Mouse (Mus musculus): ENCODE results near the gene Srsf4. TPM values are rescaled to one million over a fixed set of nuclear protein-coding genes. Genes with fewer than 3 reads are reported as not detected.

Gene Srsf4
- total and polyA plus RNA-seq, 3 experiments = 14.5 to 105 (median 47.2) TPM

- H3K27ac ChIP-seq (ENCODE audit: insufficient read depth, low read depth) = no peak overlapping the region
- H3K79me2 ChIP-seq (replicated peaks; ENCODE audit: control insufficient read depth, extremely low read depth, insufficient read depth, poor library complexity, severe bottlenecking) = no peaks in the 10 kb centered on the region
- dilution Hi-C loops (cut with MboI; ENCODE audit: extremely low pct_ligation_motif_present, extremely low pct_unique_long_range_greater_than_20kb, low sequenced_read_pairs) (no loop called here), in situ Hi-C loops (cut with MboI; ENCODE audit: low pct_ligation_motif_present, low pct_unique_long_range_greater_than_20kb, low sequenced_read_pairs) (no loop called here)
- H3K9ac ChIP-seq (ENCODE audit: insufficient read depth, low read depth) = no peak overlapping the region
- no peaks in the 10 kb centered on the region for H3K27me3 ChIP-seq (replicated peaks)
- no peak overlapping the region for H3K4me2 ChIP-seq (ENCODE audit: insufficient read depth, low read depth, poor library complexity, severe bottlenecking)
- DNase-seq (ENCODE audit: extremely low read depth) = no peak
- H3K4me1 ChIP-seq (ENCODE audit: control insufficient read depth in 1 of 2, insufficient read depth in 2 of 2) = peaks cover 4 to 26% of the 10 kb centered on the region in 2 experiments; a peak in 3 of 4 replicates
- H3K9me3 ChIP-seq (replicated peaks; ENCODE audit: low read length) = peaks cover 5% of the 10 kb centered on the region
- H3K36me3 ChIP-seq (replicated peaks in 1 of 2; ENCODE audit: control insufficient read depth in 1 of 2, insufficient read depth in 1 of 2, low read length in 1 of 2) = peaks cover 0 to 3% of the 10 kb centered on the region in 2 experiments
- no peak for TF ChIP-seq PAX5 (IDR thresholded peaks at IDR 0.05; ENCODE audit: low read length)
- no peak for TF ChIP-seq CHD2 (IDR thresholded peaks at IDR 0.05; ENCODE audit: low read length)
- TF ChIP-seq KAT2A (IDR thresholded peaks at IDR 0.05; ENCODE audit: insufficient replicate concordance, low read length) = no peak
- no peak for TF ChIP-seq IRF4 (IDR thresholded peaks at IDR 0.05; ENCODE audit: low read depth, low read length)
- no peak for TF ChIP-seq CTCF (conservative IDR thresholded peaks at IDR 0.05 in 1 of 2, IDR thresholded peaks at IDR 0.05 in 1 of 2; ENCODE audit: low read depth in 2 of 2, low read length in 2 of 2)
- TF ChIP-seq ZNF384 (IDR thresholded peaks at IDR 0.05; ENCODE audit: low read depth, low read length) = no peak
- no peak for TF ChIP-seq NRF1 (IDR thresholded peaks at IDR 0.05; ENCODE audit: low read depth, low read length)
- no peak for TF ChIP-seq TBP (conservative IDR thresholded peaks at IDR 0.05; ENCODE audit: low read depth, low read length)
- no peak for TF ChIP-seq RAD21 (IDR thresholded peaks at IDR 0.05; ENCODE audit: low read depth, low read length)
- TF ChIP-seq SMC3 (IDR thresholded peaks at IDR 0.05; ENCODE audit: low read depth, low read length) = no peak
- no peak for TF ChIP-seq POLR2A (IDR thresholded peaks at IDR 0.05; ENCODE audit: low read depth, low read length)
- no peak for TF ChIP-seq JUN (IDR thresholded peaks at IDR 0.05; ENCODE audit: insufficient read depth, low read depth, low read length)
- H3K4me3 ChIP-seq (replicated peaks in 1 of 3; ENCODE audit: low read depth in 2 of 3, low read length in 2 of 3, poor library complexity in 1 of 3) = no peak overlapping the region
Measured at GRCm38 (mm10) chr4:131911521-131911920, 38.1 kb downstream of the Srsf4 start.

- DNase-seq (ENCODE audit: extremely low read depth) = no peak
- TF ChIP-seq TCF12 (IDR thresholded peaks at IDR 0.05; ENCODE audit: low read depth, low read length) = no peak
- TF ChIP-seq POLR2A (IDR thresholded peaks at IDR 0.05; ENCODE audit: low read depth, low read length) = no peak
- no peak for TF ChIP-seq KAT2A (IDR thresholded peaks at IDR 0.05; ENCODE audit: insufficient replicate concordance, low read length)
- TF ChIP-seq ZKSCAN1 (IDR thresholded peaks at IDR 0.05; ENCODE audit: borderline replicate concordance, low read depth, low read length) = no peak
- TF ChIP-seq MEF2A (IDR thresholded peaks at IDR 0.05; ENCODE audit: borderline replicate concordance, low read depth, low read length) = no peak
- no peak for TF ChIP-seq POLR2AphosphoS2 (IDR thresholded peaks at IDR 0.05; ENCODE audit: low read depth, low read length)
- no peak for TF ChIP-seq E2F4 (IDR thresholded peaks at IDR 0.05; ENCODE audit: insufficient replicate concordance, low read depth, low read length)
- TF ChIP-seq PAX5 (IDR thresholded peaks at IDR 0.05; ENCODE audit: low read length) = no peak
- no peak for TF ChIP-seq RCOR1 (conservative IDR thresholded peaks at IDR 0.05; ENCODE audit: low read depth, low read length)
- TF ChIP-seq UBTF (IDR thresholded peaks at IDR 0.05; ENCODE audit: low read depth, low read length) = no peak
- TF ChIP-seq EP300 (IDR thresholded peaks at IDR 0.05; ENCODE audit: low read length) = no peak
- no peak for TF ChIP-seq TBP (conservative IDR thresholded peaks at IDR 0.05; ENCODE audit: low read depth, low read length)
- no peak for TF ChIP-seq NRF1 (IDR thresholded peaks at IDR 0.05; ENCODE audit: low read depth, low read length)
- TF ChIP-seq GABPA (IDR thresholded peaks at IDR 0.05; ENCODE audit: insufficient replicate concordance, low read depth, low read length) = no peak
- TF ChIP-seq HCFC1 (IDR thresholded peaks at IDR 0.05; ENCODE audit: low read depth, low read length) = no peak
- TF ChIP-seq SIN3A (IDR thresholded peaks at IDR 0.05; ENCODE audit: low read length) = no peak
- no peak for TF ChIP-seq IRF4 (IDR thresholded peaks at IDR 0.05; ENCODE audit: low read depth, low read length)
- TF ChIP-seq USF1 (IDR thresholded peaks at IDR 0.05; ENCODE audit: low read depth, low read length) = no peak
- no peak for TF ChIP-seq ETS1 (conservative IDR thresholded peaks at IDR 0.05; ENCODE audit: low read depth, low read length)
- no peak for TF ChIP-seq MAX (IDR thresholded peaks at IDR 0.05; ENCODE audit: low read length)
- Histone ChIP-seq H3K4me1 (ENCODE audit: control insufficient read depth in 1 of 2, insufficient read depth in 2 of 2) (peaks cover 4 to 28% of the 10 kb centered on the region in 2 experiments; a peak in 3 of 4 replicates), H3K4me3 (replicated peaks in 1 of 3; ENCODE audit: low read depth in 2 of 3, low read length in 2 of 3, poor library complexity in 1 of 3) (no peak overlapping the region), H3K79me2 (replicated peaks; ENCODE audit: control insufficient read depth, extremely low read depth, insufficient read depth, poor library complexity, severe bottlenecking) (no peaks in the 10 kb centered on the region), H3K27ac (ENCODE audit: insufficient read depth, low read depth) (no peak overlapping the region), H3K36me3 (replicated peaks in 1 of 2; ENCODE audit: control insufficient read depth in 1 of 2, insufficient read depth in 1 of 2, low read length in 1 of 2) (peaks cover 0 to 3% of the 10 kb centered on the region in 2 experiments), H3K27me3 (replicated peaks) (no peaks in the 10 kb centered on the region), H3K4me2 (ENCODE audit: insufficient read depth, low read depth, poor library complexity, severe bottlenecking) (no peak overlapping the region), H3K9me3 (replicated peaks; ENCODE audit: low read length) (peaks cover 3% of the 10 kb centered on the region), H3K9ac (ENCODE audit: insufficient read depth, low read depth) (no peak overlapping the region)
- in situ Hi-C loops (cut with MboI; ENCODE audit: low pct_ligation_motif_present, low pct_unique_long_range_greater_than_20kb, low sequenced_read_pairs) (no loop called here), dilution Hi-C loops (cut with MboI; ENCODE audit: extremely low pct_ligation_motif_present, extremely low pct_unique_long_range_greater_than_20kb, low sequenced_read_pairs) (no loop called here)
Measured at GRCm38 (mm10) chr4:131913526-131913925, 40.1 kb downstream of the Srsf4 start.
